13 mouse cellular contexts compared by ENCODE assay signal in genomic region chr5:114465641-114466040, GRCm38 (mm10). TPM values are rescaled to one million over a fixed set of nuclear protein-coding genes. Genes with fewer than 3 reads are reported as not detected.
DNase-seq lines count a peak whose midpoint lies in the region; ATAC-seq and TF ChIP-seq lines count a peak whose summit lies in the region.
"Had no signal": no experiment of that assay in that cellular context is flagged by ENCODE, and none has a peak within 500 bp of the region (broad histone marks: within the 10 kb centered on the region; RNA-seq: fewer than 3 reads in every experiment).

No protein-coding gene starts in this region.

- no peak for ATAC-seq in forebrain, embryonic 12.5 days (ENCODE audit: low FRiP score)
- ATAC-seq in forebrain, embryonic 15.5 days (replicated peaks) = no peak
- ATAC-seq in kidney, postnatal 0 days (replicated peaks; ENCODE audit: low FRiP score, low read depth) = 0 out of 2 replicates have a peak, but pooled peaks have one; percentile 10
- no peak for ATAC-seq in kidney, embryonic 14.5 days (ENCODE audit: low FRiP score, low TSS enrichment)

- H3K4me1 ChIP-seq in forebrain, embryonic 12.5 days = peaks cover 56% of the 10 kb centered on the region
- peaks cover 31% of the 10 kb centered on the region for H3K4me1 ChIP-seq in forebrain, embryonic 15.5 days
- H3K4me1 ChIP-seq in kidney, postnatal 0 days (replicated peaks; ENCODE audit: insufficient read depth, low read length) = peaks cover 9% of the 10 kb centered on the region; the same call in 1 of the 2 replicates
- H3K4me1 ChIP-seq in kidney, embryonic 14.5 days (ENCODE audit: control insufficient read depth, insufficient read depth, low read length) = peaks cover 35% of the 10 kb centered on the region
- peaks cover 39% of the 10 kb centered on the region for H3K4me1 ChIP-seq in thymus, adult 2 months (replicated peaks; ENCODE audit: control insufficient read depth, insufficient read depth, low read length)

- H3K9ac ChIP-seq in forebrain, embryonic 12.5 days = no peak overlapping the region
- H3K9ac ChIP-seq in forebrain, embryonic 15.5 days (replicated peaks) = no peak overlapping the region
- H3K9ac ChIP-seq in kidney, postnatal 0 days (ENCODE audit: low read depth, low read length) = no peak overlapping the region
- H3K9ac ChIP-seq in kidney, embryonic 14.5 days (ENCODE audit: low read depth, low read length) = no peak overlapping the region
- H3K9ac ChIP-seq: limb, embryonic 15.5 days had no signal

- DNase-seq in kidney, postnatal 0 days (ENCODE audit: low spot score) = no peak
- peak; percentile 20 for DNase-seq in kidney, postnatal 14 days
- peak; percentile 31 for DNase-seq in thymus, adult 2 months
- DNase-seq in spleen, adult 18-20 months = no peak
- DNase-seq in left cerebral cortex, adult 11 months (ENCODE audit: low spot score) = no peak
- DNase-seq: adrenal gland, postnatal 36 days; B cell, adult 2 months; cerebellum, adult 2 months; lung, postnatal 4 days had no signal

- H3K27ac ChIP-seq in forebrain, embryonic 12.5 days = 0 out of 2 replicates have a peak overlapping the region, but pooled peaks have one; percentile 13
- no peak overlapping the region for H3K27ac ChIP-seq in forebrain, embryonic 15.5 days (replicated peaks)
- no peak overlapping the region for H3K27ac ChIP-seq in kidney, postnatal 0 days
- no peak overlapping the region for H3K27ac ChIP-seq in kidney, embryonic 14.5 days (ENCODE audit: low read depth, low read length)
- H3K27ac ChIP-seq in thymus, adult 2 months (ENCODE audit: control insufficient read depth, insufficient read depth, low read length) = no peak overlapping the region
- H3K27ac ChIP-seq: limb, embryonic 15.5 days had no signal

- no peak overlapping the region for H3K4me3 ChIP-seq in forebrain, embryonic 12.5 days (replicated peaks)
- H3K4me3 ChIP-seq in forebrain, embryonic 15.5 days = no peak overlapping the region
- no peak overlapping the region for H3K4me3 ChIP-seq in kidney, postnatal 0 days (replicated peaks; ENCODE audit: low read depth, low read length)
- H3K4me3 ChIP-seq in kidney, embryonic 14.5 days (ENCODE audit: low read length) = no peak overlapping the region
- no peak overlapping the region for H3K4me3 ChIP-seq in thymus, adult 2 months (ENCODE audit: control insufficient read depth, insufficient read depth, low read length)
- H3K4me3 ChIP-seq: limb, embryonic 15.5 days had no signal

- TF ChIP-seq POLR2A in thymus, adult 2 months (IDR thresholded peaks at IDR 0.05; ENCODE audit: control insufficient read depth, extremely low read depth, insufficient read depth, low read length, poor library complexity) = no peak

- H3K9me3 ChIP-seq in forebrain, embryonic 12.5 days = no peaks in the 10 kb centered on the region
- no peaks in the 10 kb centered on the region for H3K9me3 ChIP-seq in forebrain, embryonic 15.5 days
- H3K9me3 ChIP-seq in kidney, postnatal 0 days (replicated peaks; ENCODE audit: low read length) = no peaks in the 10 kb centered on the region
- no peaks in the 10 kb centered on the region for H3K9me3 ChIP-seq in kidney, embryonic 14.5 days (ENCODE audit: control insufficient read depth, low read length)
- H3K9me3 ChIP-seq: limb, embryonic 15.5 days had no signal

- peaks cover 23% of the 10 kb centered on the region for H3K27me3 ChIP-seq in forebrain, embryonic 12.5 days
- peaks cover 17% of the 10 kb centered on the region for H3K27me3 ChIP-seq in forebrain, embryonic 15.5 days
- no peaks in the 10 kb centered on the region for H3K27me3 ChIP-seq in kidney, postnatal 0 days (ENCODE audit: insufficient read depth, low read length)
- peaks cover 3% of the 10 kb centered on the region; the same call in 1 of the 2 replicates for H3K27me3 ChIP-seq in kidney, embryonic 14.5 days (ENCODE audit: control insufficient read depth, insufficient read depth, low read length)
- H3K27me3 ChIP-seq in thymus, adult 2 months (ENCODE audit: control insufficient read depth, insufficient read depth, low read length) = no peaks in the 10 kb centered on the region

- H3K36me3 ChIP-seq in forebrain, embryonic 12.5 days (replicated peaks) = no peaks in the 10 kb centered on the region
- H3K36me3 ChIP-seq in forebrain, embryonic 15.5 days = no peaks in the 10 kb centered on the region
- H3K36me3 ChIP-seq in kidney, postnatal 0 days (ENCODE audit: insufficient read depth, low read length) = no peaks in the 10 kb centered on the region
- no peaks in the 10 kb centered on the region for H3K36me3 ChIP-seq in kidney, embryonic 14.5 days (ENCODE audit: control insufficient read depth, insufficient read depth, low read length)
- no peaks in the 10 kb centered on the region for H3K36me3 ChIP-seq in thymus, adult 2 months (ENCODE audit: control insufficient read depth, insufficient read depth, low read length)
- H3K36me3 ChIP-seq: limb, embryonic 15.5 days had no signal

- TF ChIP-seq CTCF in kidney, postnatal 0 days (IDR thresholded peaks at IDR 0.05; ENCODE audit: low read depth) = no peak
- no peak for TF ChIP-seq CTCF in thymus, adult 2 months (IDR thresholded peaks at IDR 0.05; ENCODE audit: borderline replicate concordance, control insufficient read depth, extremely low read depth, insufficient read depth, low read length, poor library complexity)

- 53% methylated on average over 7 of the region's 7 CpGs for WGBS in forebrain, embryonic 12.5 days
- 77% methylated on average over 7 of the region's 7 CpGs for WGBS in forebrain, embryonic 15.5 days
- 64% methylated on average over 7 of the region's 7 CpGs for WGBS in kidney, postnatal 0 days
- WGBS in kidney, embryonic 14.5 days = 59% methylated on average over 7 of the region's 7 CpGs
- WGBS in thymus, adult 2 months = 35% methylated on average over 7 of the region's 7 CpGs

- H3K4me2 ChIP-seq in forebrain, embryonic 12.5 days = no peak overlapping the region
- no peak overlapping the region for H3K4me2 ChIP-seq in forebrain, embryonic 15.5 days (replicated peaks)
- no peak overlapping the region for H3K4me2 ChIP-seq in kidney, postnatal 0 days (ENCODE audit: low read length)
- no peak overlapping the region for H3K4me2 ChIP-seq in kidney, embryonic 14.5 days (replicated peaks; ENCODE audit: low read depth, low read length)
- H3K4me2 ChIP-seq: limb, embryonic 15.5 days had no signal

RNA-seq across cellular contexts. Expression of gene Mvk, which starts 21.6 kb away (rescaled TPM):
- 50.3 and 52.0 TPM in 2 replicates for polyA plus RNA-seq in forebrain, embryonic 12.5 days (2016; fragmentation: Nextera tagmentation; extraction: Ambion mirVana)
- 46.3 and 49.4 TPM in 2 replicates for polyA plus RNA-seq in forebrain, embryonic 15.5 days (2015; fragmentation: Nextera tagmentation; extraction: Ambion mirVana)
- polyA plus RNA-seq in kidney, postnatal 0 days (2015; fragmentation: Nextera tagmentation; extraction: Ambion mirVana) = 29.3 and 31.7 TPM in 2 replicates
- polyA plus RNA-seq in kidney, embryonic 14.5 days (2014; fragmentation: Nextera tagmentation; extraction: Ambion mirVana) = 45.0 and 48.3 TPM in 2 replicates
- 20.8 and 25.9 TPM in 2 replicates for polyA plus RNA-seq in thymus, adult 2 months (2012; rRNA removed)

RNA-seq across cellular contexts. Expression of gene Mmab, which starts 21.8 kb away (rescaled TPM):
- polyA plus RNA-seq in forebrain, embryonic 12.5 days (2016; fragmentation: Nextera tagmentation; extraction: Ambion mirVana) = 25.9 and 29.4 TPM in 2 replicates
- polyA plus RNA-seq in forebrain, embryonic 15.5 days (2015; fragmentation: Nextera tagmentation; extraction: Ambion mirVana) = 20.3 and 20.5 TPM in 2 replicates
- 18.9 and 22.8 TPM in 2 replicates for polyA plus RNA-seq in kidney, postnatal 0 days (2015; fragmentation: Nextera tagmentation; extraction: Ambion mirVana)
- polyA plus RNA-seq in kidney, embryonic 14.5 days (2014; fragmentation: Nextera tagmentation; extraction: Ambion mirVana) = 19.0 and 32.9 TPM in 2 replicates
- polyA plus RNA-seq in thymus, adult 2 months (2012; rRNA removed) = 13.5 and 15.1 TPM in 2 replicates

Comparison
In these comparisons a context has a peak if more than half of its experiments do, and no peak if none do; other contexts are left out.
1. DNase-seq: peak in kidney, postnatal 14 days (single experiment) and thymus, adult 2 months (single experiment); none in kidney, postnatal 0 days (single experiment), spleen, adult 18-20 months (0 of 2) and left cerebral cortex, adult 11 months (single experiment).